Mouse (Mus musculus): Measurements from ENCODE around the gene Htra3. TPM values are rescaled to one million over a fixed set of nuclear protein-coding genes. Genes with fewer than 3 reads are reported as not detected.

Htra3 gene
- polyA plus RNA-seq, 1 experiment from 2014 or later: 7.8 TPM

- H3K36me3 ChIP-seq (ENCODE audit: control insufficient read depth, insufficient read depth, low read length): peaks cover 12% of the 10 kb centered on the region; the same call in 1 of the 2 replicates
- DNase-seq (ENCODE audit: low spot score): no peak
- 73% methylated on average over 2 of the region's 2 CpGs for WGBS
Measured at GRCm38 (mm10) chr5:35609971-35610370, 69.6 kb downstream of the Htra3 start.

GRCm38 (mm10) chr5:35609381-35609780 is 70.2 kb downstream of the Htra3 start:
- 4% methylated on average over 12 of the region's 12 CpGs for WGBS
- ATAC-seq: peak; percentile 54; the same call in 1 of the 2 replicates
- Histone ChIP-seq H3K4me1 (ENCODE audit: control insufficient read depth, insufficient read depth, low read length) (peaks cover 9% of the 10 kb centered on the region), H3K4me2 (ENCODE audit: low read length) (no peak overlapping the region), H3K9me3 (replicated peaks; ENCODE audit: control insufficient read depth, low read length) (no peaks in the 10 kb centered on the region), H3K9ac (ENCODE audit: low read length) (no peak overlapping the region), H3K36me3 (ENCODE audit: control insufficient read depth, insufficient read depth, low read length) (peaks cover 14% of the 10 kb centered on the region; the same call in 1 of the 2 replicates), H3K27me3 (replicated peaks; ENCODE audit: control insufficient read depth, insufficient read depth, low read length) (no peaks in the 10 kb centered on the region), H3K4me3 (ENCODE audit: low read depth, low read length) (no peak overlapping the region), H3K27ac (ENCODE audit: low read depth, low read length) (no peak overlapping the region; the same call in 1 of the 2 replicates)
- peak; percentile 68 for DNase-seq (ENCODE audit: low spot score)

More at GRCm38 (mm10) chr5:35609971-35610370, 69.6 kb downstream of the Htra3 start:
- no peaks in the 10 kb centered on the region for H3K9me3 ChIP-seq (replicated peaks; ENCODE audit: control insufficient read depth, low read length)
- no peak overlapping the region for H3K27ac ChIP-seq (ENCODE audit: low read depth, low read length)
- H3K4me3 ChIP-seq (ENCODE audit: low read depth, low read length): no peak overlapping the region
- H3K9ac ChIP-seq (ENCODE audit: low read length): no peak overlapping the region
- H3K4me2 ChIP-seq (ENCODE audit: low read length): no peak overlapping the region
- H3K27me3 ChIP-seq (replicated peaks; ENCODE audit: control insufficient read depth, insufficient read depth, low read length): no peaks in the 10 kb centered on the region
- H3K4me1 ChIP-seq (ENCODE audit: control insufficient read depth, insufficient read depth, low read length): peaks cover 9% of the 10 kb centered on the region
- no peak for ATAC-seq

- no peak for ATAC-seq
- H3K9ac ChIP-seq (ENCODE audit: low read length): no peak overlapping the region
- no peak overlapping the region for H3K27ac ChIP-seq (ENCODE audit: low read depth, low read length)
Measured at GRCm38 (mm10) chr5:35608559-35608958, 71.0 kb downstream of the Htra3 start.

GRCm38 (mm10) chr5:35607784-35608183 is 71.8 kb downstream of the Htra3 start:
- H3K27ac ChIP-seq (ENCODE audit: low read depth, low read length): no peak overlapping the region
- peak; percentile 26 for DNase-seq (ENCODE audit: low spot score)
- H3K27me3 ChIP-seq (replicated peaks; ENCODE audit: control insufficient read depth, insufficient read depth, low read length): no peaks in the 10 kb centered on the region
- no peak overlapping the region for H3K4me3 ChIP-seq (ENCODE audit: low read depth, low read length)
- peaks cover 20% of the 10 kb centered on the region for H3K36me3 ChIP-seq (ENCODE audit: control insufficient read depth, insufficient read depth, low read length)
- H3K9me3 ChIP-seq (replicated peaks; ENCODE audit: control insufficient read depth, low read length): no peaks in the 10 kb centered on the region
- peaks cover 9% of the 10 kb centered on the region for H3K4me1 ChIP-seq (ENCODE audit: control insufficient read depth, insufficient read depth, low read length)
- 69% methylated on average over 7 of the region's 7 CpGs for WGBS
- H3K9ac ChIP-seq (ENCODE audit: low read length): no peak overlapping the region
- H3K4me2 ChIP-seq (ENCODE audit: low read length): no peak overlapping the region
- ATAC-seq: no peak

More at GRCm38 (mm10) chr5:35608559-35608958, 71.0 kb downstream of the Htra3 start:
- 80% methylated on average over 5 of the region's 5 CpGs for WGBS
- no peaks in the 10 kb centered on the region for H3K9me3 ChIP-seq (replicated peaks; ENCODE audit: control insufficient read depth, low read length)
- H3K4me2 ChIP-seq (ENCODE audit: low read length): no peak overlapping the region
- no peak overlapping the region for H3K4me3 ChIP-seq (ENCODE audit: low read depth, low read length)
- no peak for DNase-seq (ENCODE audit: low spot score)
- peaks cover 12% of the 10 kb centered on the region; the same call in 1 of the 2 replicates for H3K36me3 ChIP-seq (ENCODE audit: control insufficient read depth, insufficient read depth, low read length)
- peaks cover 9% of the 10 kb centered on the region for H3K4me1 ChIP-seq (ENCODE audit: control insufficient read depth, insufficient read depth, low read length)
- H3K27me3 ChIP-seq (replicated peaks; ENCODE audit: control insufficient read depth, insufficient read depth, low read length): no peaks in the 10 kb centered on the region

- Histone ChIP-seq H3K9ac (ENCODE audit: low read length) (no peak overlapping the region), H3K9me3 (replicated peaks; ENCODE audit: control insufficient read depth, low read length) (no peaks in the 10 kb centered on the region), H3K4me2 (ENCODE audit: low read length) (no peak overlapping the region), H3K36me3 (ENCODE audit: control insufficient read depth, insufficient read depth, low read length) (peaks cover 30% of the 10 kb centered on the region), H3K4me1 (ENCODE audit: control insufficient read depth, insufficient read depth, low read length) (peaks cover 9% of the 10 kb centered on the region), H3K4me3 (ENCODE audit: low read depth, low read length) (no peak overlapping the region), H3K27ac (ENCODE audit: low read depth, low read length) (no peak overlapping the region), H3K27me3 (replicated peaks; ENCODE audit: control insufficient read depth, insufficient read depth, low read length) (no peaks in the 10 kb centered on the region)
- DNase-seq (ENCODE audit: low spot score) (no peak), ATAC-seq (no peak)
- WGBS: 84% methylated on average over 7 of the region's 7 CpGs
Measured at GRCm38 (mm10) chr5:35606800-35607199, 72.8 kb downstream of the Htra3 start.

- DNase-seq (ENCODE audit: low spot score) (no peak), ATAC-seq (no peak)
- H3K27ac ChIP-seq (ENCODE audit: low read depth, low read length): no peak overlapping the region
- H3K4me1 ChIP-seq (ENCODE audit: control insufficient read depth, insufficient read depth, low read length): peaks cover 9% of the 10 kb centered on the region
- no peaks in the 10 kb centered on the region for H3K27me3 ChIP-seq (replicated peaks; ENCODE audit: control insufficient read depth, insufficient read depth, low read length)
- no peak overlapping the region for H3K4me3 ChIP-seq (ENCODE audit: low read depth, low read length)
- H3K4me2 ChIP-seq (ENCODE audit: low read length): no peak overlapping the region
- WGBS: 85% methylated on average over 7 of the region's 7 CpGs
- H3K9me3 ChIP-seq (replicated peaks; ENCODE audit: control insufficient read depth, low read length): no peaks in the 10 kb centered on the region
- no peak overlapping the region for H3K9ac ChIP-seq (ENCODE audit: low read length)
- peaks cover 41% of the 10 kb centered on the region for H3K36me3 ChIP-seq (ENCODE audit: control insufficient read depth, insufficient read depth, low read length)
Measured at GRCm38 (mm10) chr5:35605355-35605754, 74.2 kb downstream of the Htra3 start.

Other genes starting within 250 kb of the Htra3 start
- gene Cpz, start 154.1 kb downstream of the Htra3 start, polyA plus RNA-seq (2014; fragmentation: Nextera tagmentation; extraction: Ambion mirVana): 0.88 and 1.4 TPM in 2 replicates
- gene Trmt44, start 104.7 kb downstream of the Htra3 start, polyA plus RNA-seq (2014; fragmentation: Nextera tagmentation; extraction: Ambion mirVana): 6.1 and 8.3 TPM in 2 replicates
- 14.5 and 15.2 TPM in 2 replicates for gene Acox3, start 96.7 kb downstream of the Htra3 start, polyA plus RNA-seq (2014; fragmentation: Nextera tagmentation; extraction: Ambion mirVana)
- gene Sh3tc1, start 60.2 kb upstream of the Htra3 start, polyA plus RNA-seq (2014; fragmentation: Nextera tagmentation; extraction: Ambion mirVana): 1.3 and 2.2 TPM in 2 replicates
- 4.7 and 7.4 TPM in 2 replicates for gene Ablim2, start 78.1 kb upstream of the Htra3 start, polyA plus RNA-seq (2014; fragmentation: Nextera tagmentation; extraction: Ambion mirVana)
- 36.9 and 45.8 TPM in 2 replicates for gene Afap1, start 213.5 kb upstream of the Htra3 start, polyA plus RNA-seq (2014; fragmentation: Nextera tagmentation; extraction: Ambion mirVana)